Mouse (Mus musculus) spleen, postnatal 4 days (tissue): Measurements from ENCODE around the gene Gnai2.

Experiments
- DNase-seq, 2 experiments: peaks; one replicate each; pipeline ENCODE4 v3.0.0; 2022; ENCODE audit warnings: low spot score in 2 of 2

Gene Gnai2

DNA sequence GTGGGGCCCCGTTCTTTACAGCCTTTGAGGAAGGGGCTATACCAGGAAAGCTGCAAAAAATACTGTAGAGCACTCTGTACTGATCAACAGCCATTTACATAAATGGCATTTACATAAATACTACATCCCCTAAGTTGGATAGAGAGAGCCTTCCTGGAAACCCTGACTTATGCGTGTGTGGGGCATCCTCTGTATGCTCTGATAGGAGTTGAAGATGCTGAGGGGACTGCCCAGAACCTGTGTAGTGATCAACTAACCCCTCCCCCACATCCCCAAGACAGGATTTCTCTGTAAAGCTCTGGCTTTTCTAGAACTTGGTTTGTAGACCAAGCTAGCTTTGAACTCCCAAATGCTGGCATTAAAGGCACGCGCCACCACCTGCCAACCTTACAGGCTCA lies 25.7 kb downstream of the Gnai2 start:
- DNase-seq: no peak

DNA sequence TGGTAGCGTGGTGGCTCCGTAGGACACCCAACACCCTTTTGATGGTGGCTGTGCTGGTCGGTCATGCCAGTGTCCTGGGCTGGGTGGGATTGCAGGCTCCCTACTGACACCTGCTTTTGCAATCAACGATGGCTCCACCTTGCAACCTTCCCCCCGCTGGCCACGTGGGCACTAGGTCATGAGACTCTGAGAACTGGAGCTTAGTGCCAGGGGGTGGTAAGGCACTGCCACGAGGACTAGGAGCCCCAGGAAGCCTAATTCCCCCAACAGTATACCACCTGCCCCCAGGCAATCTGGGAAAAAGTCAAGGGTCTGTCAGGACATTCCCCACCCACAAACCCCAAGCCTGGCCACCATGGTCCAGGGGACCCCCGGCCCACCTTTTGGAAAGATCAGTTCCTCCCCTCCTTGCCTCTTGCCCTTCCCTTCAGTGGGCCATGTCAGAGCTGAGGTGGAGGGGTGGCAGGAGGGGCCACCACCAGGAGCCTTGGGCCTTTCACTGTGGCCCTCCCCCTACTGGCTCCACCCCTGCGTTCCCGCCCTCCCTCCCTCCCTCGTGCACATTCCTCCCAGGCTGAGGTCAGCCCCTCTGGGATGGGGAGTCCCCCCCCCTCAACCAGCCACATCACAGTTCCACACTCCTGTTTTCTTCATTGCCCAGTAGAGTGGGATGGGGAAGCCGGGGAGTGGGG lies 26.3 kb downstream of the Gnai2 start, which contains the start of gene Sema3b:
Gene Sema3b (minus strand): TSS at position 489 of the 692 bp plus-strand sequence.
- no peak for DNase-seq

DNA sequence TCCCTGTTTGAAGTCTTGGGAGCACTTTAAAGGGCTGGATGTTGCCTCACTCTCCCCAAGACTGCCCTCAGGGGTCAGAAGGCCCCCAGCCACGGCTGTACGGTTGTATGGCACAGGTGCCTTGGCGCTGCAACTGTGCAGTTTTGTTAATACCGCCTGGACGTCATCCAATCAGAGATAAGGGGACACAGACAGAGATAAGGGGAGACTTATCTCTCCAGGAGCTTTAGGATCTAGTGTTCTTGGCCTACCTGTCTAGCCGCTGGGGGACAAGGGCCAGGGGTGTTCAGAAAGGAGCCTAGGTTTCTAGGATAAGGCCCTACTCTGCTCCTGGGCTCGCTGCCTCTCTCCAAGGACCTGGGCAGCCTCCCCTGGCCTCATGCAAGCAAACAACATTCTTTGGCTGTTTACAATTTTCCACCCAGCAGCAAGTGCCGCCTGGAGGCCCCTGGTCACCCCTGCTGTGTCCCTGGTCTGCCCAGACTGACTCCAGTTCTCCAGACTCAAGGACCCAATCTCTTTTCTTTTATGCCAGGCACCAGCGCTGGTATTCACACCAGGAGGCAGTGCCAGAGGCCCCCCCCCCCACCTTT lies 27.4 kb downstream of the Gnai2 start:
- no peak for DNase-seq

DNA sequence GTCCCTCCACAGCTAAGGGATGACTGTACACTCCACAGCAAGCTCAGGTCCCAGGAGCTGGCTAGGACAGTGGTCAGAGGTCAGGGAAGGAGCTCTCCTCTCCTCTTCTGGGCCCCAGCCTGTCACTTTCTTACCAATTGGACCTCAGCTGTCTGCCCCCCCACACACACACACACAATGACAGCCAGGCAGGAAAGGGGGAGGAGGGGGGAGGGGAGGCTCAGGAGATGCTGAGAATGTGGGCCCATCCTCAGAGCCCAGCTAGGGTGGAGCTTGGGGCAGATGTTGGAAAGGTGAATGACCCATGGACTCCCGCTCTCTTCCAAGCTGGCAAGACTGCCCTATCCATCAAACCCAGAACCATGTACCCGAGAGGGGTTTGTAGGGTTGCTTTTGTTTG lies 28.1 kb downstream of the Gnai2 start:
- DNase-seq: no peak

DNA sequence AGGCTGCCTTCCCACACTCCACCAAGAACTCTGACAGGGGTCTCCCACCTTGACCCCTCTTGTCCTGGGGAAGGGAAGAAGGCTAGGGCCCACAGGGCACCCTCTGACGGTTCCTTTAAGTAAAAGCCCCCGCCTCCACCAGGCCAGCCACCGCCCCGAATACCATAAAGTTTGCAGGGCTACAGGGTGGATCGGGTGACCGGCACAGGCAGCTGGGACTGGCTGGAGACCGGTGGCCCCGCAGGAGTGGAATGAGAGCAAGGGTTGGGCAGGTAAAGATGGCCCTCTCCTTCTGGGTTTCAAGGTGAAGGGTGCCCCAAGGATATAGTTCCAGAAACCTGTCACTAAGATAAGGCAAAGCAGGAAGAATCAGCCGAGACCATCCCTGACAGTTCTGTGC lies 28.6 kb downstream of the Gnai2 start:
- DNase-seq: no peak

DNA sequence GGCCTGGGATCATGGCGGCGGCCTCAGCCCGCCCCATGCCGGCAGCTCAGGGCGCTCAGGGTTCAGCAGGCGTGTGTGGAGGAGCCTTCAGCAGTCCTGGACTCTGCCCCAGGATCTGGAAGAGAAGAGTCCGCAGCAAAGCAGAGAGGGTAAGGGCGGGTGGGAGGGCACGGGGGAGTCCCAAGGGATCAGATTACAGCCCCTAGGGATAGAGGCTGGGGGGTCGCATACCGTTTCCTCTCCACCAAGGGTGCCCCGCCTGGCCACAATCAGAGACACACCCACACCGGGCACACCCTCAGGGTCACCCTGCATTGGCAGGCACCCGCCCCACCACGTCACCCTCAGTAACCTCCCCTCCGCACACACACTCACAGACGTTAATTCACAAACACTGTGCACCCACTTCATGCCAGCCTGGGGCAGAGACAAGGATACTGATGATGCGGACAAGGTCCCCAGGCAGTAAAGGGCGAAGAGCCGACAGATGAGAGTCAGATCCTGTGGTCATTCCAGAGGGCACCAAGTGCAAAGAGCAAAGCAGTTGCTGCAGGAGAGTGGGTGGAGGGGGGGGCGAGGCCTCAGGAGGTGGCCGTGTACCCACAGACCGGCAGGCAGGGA lies 30.0 kb downstream of the Gnai2 start:
- DNase-seq: no peak

DNA sequence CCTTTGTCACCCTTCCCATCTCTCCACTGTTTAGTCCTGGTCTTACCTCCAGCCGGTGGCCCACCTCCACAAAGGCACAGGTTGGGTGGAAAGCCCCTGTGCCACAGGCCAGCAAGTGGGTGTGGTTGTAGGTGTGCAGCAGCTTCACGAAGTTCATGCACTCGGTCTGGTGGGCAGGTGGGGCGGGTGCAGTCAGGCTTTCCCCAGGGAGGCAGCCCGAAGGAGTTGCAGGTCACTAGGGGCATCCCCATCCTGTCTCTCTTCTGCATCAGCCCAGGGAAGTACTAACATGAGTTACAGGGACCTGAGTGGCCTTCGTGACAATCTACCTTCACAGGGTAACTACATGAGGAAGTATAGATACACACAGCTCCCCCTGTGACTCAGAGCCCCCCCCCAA lies 31.9 kb downstream of the Gnai2 start:
- DNase-seq: no peak

DNA sequence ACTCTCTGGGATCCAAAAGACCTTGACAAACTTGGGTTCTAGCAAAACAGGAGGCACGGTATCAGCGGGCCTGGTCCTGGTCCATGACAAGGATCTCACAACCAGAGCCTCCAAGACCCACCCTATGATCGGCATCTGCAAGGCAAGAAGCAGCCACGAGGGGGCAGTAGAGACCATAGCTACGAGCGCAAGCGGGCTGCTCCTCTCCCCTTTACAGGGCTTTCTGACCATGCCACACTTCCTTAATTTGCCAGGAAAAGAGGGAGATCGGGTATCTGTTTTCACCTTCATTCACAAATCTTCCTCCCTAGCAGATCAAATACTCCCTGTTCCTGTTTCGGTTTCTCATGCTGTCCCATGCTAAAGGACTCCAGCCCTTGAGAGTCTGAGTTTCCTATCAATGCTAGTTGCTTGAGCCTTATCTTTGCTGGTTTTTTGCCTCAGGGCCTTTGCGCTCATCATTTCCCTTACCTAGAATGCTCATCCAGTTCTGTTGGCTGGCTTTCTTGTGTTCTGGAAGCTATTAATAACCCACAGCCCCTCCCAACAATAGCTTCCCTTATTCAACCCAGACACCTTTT lies 33.0 kb downstream of the Gnai2 start:
- DNase-seq: peak; percentile 92 to 99

DNA sequence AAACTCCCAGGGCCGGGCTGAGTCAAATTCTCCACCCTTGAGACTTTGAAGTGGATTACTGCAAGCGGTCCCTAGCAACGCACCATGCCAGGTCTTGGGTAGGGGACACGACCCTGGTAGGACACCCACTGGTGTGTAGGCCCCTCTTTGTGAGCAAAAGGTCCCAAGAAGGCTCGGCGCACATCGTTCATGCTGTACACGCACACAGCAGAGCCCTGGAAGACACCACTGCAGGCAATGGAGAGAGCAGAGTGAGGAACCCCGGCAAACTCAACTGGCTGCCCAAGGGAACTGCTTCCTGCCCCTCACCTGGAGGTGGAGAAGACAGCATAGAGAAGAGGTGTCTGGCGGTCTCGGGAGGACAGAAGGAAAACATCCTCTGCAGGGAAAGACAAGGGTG lies 33.9 kb downstream of the Gnai2 start:
- DNase-seq: no peak

DNA sequence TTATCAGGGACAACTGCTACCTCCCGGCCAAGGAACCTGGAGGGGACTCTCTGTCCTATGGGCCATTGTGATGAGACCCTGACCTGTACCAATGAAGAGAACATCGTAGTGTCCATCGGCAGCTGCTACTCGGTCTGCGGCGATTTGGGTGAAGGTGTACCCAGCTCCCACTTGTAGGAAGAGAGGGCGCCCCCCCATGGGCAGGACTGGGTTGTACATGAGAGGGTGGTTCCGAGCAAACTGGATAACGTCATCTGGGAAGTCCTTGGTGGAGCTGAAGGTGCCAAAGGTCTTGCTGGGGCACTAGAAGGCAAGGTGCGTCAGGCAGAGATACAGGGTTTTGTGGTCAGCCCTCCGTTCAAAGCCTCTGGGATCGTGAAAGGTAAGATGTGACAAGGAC lies 34.4 kb downstream of the Gnai2 start:
- no peak for DNase-seq

DNA sequence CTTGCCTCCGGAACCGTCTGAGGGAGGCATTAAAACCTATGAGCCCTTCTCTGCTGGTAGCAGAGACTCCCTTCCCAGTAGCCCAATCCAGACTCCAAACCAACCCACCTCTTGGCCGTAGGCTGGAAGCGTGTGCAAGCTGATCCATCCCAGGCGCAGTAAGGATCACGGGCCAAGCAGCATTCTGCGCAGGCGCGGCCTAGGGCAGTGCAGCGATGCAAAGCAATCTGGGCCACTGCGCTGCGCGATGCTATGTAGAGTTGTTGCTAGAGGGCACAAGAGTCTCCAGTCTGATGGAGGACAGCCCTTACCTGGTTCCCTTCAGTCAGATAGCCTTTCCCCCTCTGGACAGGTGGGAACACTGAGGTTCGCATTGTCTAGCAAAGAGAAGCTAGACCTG lies 35.3 kb downstream of the Gnai2 start:
- DNase-seq: no peak

DNA sequence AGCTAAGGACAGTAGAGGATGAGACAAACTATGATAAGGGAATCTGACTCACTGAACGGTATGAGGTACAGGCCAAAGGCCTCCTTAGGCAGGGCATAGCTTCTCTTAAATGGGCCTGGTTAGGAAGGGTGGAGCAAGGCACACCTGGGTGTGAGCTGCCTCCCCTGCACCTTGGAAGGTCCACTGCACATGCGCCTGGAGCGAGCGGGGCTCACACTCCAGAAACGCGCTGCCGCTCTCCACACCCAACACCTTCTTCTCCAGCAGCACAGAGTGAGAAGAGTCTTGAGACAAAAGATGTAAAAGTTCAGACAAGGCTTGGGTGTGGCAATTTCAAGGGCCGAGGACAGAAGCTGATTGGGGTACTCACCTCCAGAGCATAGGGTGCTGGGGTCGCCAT lies 35.7 kb downstream of the Gnai2 start:
- no peak for DNase-seq

DNA sequence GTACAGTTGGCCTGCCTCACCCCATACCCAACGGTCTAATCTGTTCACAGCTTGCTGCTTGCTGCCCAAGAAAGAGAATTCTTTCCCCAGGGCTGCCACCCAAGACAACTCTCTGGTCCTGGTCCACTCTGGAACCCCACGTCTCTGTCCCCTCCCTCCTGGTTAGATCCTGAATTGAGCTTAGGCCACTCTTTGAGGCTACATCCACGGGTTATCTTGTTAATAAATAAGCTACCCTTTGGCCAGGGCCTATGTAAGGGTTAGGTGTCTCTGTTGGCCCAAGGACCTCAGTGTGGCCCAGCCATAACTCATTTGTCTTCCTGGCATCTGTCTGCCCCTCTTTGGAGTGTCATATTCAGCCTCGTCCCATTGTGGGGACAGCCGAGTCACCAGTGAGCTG lies 36.8 kb downstream of the Gnai2 start:
- DNase-seq: no peak

DNA sequence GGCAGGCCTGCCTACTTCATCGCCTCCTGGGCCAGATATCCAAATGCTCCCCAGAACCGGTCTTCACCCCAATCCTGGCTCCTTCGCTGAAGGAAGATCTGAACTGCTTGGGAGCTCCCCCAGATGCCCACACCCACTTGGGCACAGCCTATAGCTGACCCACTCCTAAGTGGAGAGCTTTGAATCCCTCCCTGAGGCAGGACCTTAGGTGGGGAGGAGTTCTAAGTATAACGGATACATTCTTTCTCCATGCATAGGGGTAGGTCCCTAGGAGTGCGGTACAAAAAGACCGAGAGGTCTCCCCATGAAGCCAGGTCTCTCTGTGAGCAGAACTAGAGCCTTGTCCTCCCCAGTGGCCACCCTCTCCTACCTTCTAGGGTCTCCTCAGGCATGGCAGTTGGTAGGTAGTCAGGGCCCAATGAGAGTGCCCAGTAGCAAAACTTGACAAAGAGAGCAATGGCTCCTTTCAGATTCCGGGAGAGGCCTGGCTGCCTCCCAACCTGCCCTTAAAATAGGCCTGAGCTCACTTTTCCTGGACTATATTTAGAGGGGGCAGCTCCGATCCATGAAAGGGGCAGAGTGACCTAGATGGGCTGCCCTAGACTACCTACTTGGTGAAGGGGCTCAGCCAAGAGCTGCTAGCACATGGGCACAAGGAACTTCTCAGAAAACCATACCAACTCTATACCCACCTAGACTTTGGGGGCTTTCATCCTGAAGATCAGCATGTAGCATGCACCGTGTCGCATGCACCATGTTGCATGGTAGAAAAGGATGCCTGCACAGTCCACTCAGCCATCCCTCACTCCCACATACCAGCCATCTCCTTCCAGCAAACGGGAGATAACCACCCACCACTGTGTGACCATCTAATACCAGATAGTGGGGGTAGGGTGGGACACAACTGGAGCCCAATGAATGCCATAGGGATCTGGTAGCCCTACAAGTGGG lies 38.3 kb downstream of the Gnai2 start:
- DNase-seq: no peak

DNA sequence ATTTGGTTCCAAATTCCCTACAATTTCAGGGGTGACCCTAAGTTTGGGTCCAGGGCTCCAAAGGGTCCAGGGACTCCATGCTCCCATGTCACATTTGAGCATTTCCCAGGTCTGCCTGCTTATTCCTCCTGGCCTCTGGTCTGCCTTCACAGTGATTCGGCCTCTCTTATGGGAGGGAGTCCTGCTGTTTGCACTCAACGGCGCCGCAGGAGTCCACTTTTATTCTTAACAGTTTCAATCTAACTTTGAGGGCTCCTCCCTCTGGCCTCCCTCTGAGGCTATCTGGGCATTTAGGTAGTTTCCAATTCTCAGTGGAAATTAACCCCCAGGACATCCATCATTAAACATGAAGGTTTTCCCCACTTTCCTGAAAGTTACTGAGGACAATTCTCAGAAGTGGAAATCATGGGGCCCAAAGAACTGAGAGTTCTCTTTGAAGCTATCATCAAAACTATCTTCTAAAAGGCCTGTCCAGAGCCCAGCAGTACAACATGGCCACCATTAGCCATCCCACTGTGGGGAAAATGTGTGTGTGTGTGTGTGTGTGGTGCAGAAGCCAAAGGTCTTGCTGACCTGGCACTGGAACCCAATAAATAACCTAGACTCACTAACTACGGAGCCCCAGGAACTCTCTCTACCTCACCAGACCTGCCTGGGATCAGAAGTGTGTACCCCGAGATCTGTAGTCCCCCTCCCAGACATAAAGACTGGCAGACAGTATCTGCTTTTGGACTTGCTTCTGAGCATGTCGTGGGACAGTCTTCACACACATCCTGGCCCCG lies 40.7 kb downstream of the Gnai2 start:
- no peak for DNase-seq

DNA sequence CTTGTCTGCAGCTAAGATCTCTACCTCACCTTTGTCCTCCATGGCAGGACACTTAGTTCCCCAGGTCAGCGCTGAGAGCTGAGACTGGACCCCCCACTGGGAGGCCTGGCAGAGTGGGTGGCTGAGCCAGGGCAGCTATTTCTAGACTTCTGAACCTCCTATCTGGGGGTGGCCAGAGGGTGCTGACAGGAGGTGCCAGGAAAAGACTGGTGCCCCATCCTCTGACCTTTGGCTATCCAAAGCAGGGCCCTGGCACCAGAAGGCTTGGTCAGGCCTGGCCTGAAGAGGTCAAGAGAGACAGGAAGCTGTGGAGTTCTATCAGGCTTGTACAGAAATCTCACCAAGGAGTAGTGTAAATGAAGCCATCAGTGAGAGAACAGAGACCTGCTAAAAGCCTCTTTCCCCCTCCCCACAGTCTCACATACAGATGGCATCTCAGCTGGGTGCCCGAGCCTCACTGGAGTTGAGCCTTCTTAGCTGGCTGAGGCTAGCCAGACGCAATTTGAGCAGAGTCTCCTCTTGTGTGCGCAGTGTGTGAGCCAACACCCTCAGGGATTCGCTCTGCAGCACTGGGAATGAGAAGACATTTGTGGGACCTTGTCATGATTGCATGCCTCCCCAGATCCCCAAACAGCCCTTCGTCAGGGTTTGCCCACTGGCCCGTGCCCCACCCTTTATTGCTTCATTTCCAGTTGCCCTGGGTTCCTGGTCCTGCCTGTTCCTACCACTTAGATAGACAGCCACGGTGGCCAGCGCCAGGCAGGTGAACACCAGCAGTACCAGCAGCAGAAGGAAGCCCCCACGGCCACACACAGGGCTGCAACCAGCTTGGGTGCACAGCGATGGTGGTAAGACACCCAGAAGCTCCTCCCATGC lies 41.8 kb downstream of the Gnai2 start:
- DNase-seq: no peak

DNA sequence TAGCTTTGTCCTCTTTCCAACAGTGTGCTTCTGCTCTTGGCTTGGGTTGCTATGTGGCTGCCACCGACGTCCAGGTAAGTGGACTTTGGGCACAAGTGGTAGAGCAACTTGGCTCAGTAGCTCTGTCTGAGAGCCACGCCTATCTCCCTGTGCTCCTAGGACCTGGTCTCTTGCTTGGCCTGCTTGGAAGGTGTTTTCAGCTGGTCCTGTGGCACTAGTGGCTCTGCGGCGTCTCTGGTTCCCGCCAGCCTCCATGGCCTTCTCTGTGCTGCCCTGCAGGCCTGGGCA lies 44.5 kb downstream of the Gnai2 start:
- no peak for DNase-seq

DNA sequence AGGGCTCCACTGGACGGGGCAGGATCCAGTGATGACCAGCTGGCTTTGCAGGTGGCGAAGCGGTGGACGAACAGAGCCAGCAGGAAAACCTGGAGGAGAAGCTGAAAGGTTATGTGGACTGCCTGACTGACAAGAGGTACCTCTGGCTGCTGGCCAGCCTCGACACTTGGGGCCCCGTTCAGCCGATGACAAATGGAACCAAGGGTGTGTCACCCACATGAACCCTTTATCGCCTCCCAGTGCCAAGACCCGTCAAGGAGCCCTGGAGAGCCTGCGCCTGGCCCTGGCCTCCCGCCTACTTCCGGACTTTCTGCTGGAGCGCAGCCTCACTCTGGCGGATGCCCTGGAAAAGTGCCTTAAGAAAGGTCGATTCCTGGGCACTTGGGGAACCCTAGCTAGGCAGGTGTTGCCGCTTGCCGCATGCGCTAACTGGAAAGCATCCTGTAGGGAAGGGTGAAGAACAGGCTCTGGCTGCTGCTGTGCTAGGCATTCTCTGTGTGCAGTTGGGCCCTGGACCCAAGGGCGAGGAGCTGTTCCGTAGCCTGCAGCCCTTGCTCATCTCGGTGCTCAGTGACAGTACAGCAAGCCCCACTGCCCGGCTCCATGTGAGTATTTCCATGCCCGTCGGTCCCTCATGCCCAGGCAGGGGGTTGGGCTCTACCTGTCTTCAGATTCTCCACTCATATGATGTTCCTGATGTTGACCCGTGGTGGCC lies 45.0 kb downstream of the Gnai2 start:
- peak; percentile 83 to 85 for DNase-seq

DNA sequence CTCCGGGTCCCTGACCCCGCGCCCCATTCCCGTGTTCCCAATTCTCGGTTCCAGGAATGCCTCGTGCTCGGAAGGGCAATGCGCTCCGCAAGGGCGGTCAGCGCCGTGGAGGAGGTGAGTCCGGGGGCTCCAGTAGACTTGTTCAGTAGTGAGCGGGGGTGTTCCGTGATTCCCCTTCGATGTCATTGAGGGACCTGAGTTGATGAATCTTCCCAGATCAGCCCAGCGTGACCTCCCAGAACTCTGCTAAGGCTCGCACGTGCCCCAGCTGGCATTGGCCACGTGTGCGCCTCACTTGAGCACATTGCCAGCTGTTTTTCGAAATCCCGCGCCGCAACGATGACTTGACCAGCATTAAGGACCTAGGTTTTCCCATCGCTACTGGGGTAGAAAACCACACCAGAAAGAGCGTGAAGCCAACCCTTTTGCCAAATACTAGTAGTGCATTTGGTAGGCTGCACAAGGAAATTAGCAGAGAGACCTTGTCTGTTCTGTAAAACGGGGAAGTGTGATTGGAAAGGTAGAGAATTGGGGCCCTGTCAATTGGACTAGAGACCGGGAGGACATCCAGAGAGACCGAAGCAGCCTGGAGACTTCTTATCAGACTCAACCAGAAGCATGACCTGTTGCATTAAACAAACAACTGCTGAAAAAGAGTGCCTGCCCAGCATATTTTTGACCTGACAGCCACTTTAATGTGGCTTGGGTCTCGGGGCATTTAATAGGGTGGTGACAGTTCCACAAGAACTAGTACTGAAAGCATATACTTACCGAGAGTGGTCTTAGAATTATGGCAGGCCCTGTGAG lies 47.1 kb downstream of the Gnai2 start:
- peak in 1 of 2 experiments; percentile 59 for DNase-seq
